Mouse (Mus musculus): ENCODE results near the gene Nol3.

DNA sequence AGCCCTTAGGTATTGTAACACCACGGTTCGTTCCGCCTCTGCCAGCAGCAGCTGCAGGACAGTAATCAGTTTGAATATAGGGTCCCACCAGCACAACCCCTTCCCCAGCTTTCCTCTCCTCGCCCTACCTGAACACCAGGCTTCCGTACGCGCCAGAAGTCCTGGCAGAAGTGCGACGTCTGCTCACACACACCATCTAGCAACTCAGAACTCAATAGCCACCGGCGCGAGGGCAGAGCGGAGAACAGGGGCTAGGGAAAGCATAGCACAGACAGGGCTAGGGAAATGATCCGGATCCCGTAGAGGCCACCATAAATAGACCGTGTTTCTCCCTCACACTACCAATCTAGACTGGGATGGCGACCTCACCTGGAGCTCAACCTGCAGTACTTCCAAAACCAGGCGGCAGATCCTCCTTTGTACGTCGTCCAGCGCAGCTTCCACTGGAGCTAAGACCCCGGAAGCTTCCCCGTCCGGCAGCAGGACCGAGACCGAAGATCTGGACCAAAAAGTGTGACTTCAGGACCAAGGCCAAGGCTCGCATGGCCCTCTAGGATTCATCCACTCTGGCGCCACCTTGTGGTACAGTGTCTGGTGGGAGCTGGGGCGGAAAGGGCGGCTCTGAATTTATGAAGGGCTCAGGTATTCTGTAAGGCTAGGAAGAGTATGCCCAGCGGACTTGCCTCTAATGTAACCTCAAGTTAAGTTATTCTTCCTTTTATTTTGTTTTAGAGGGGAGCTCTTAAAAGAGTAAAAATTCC is 14.8 kb downstream of the Nol3 start:
- TF ChIP-seq POLR2A (IDR thresholded peaks at IDR 0.05; ENCODE audit: control insufficient read depth in 1 of 2, insufficient read depth in 1 of 2, low read depth in 1 of 2, low read length in 2 of 2, poor library complexity in 1 of 2), result no peak
- no peak for TF ChIP-seq JUND (IDR thresholded peaks at IDR 0.05; ENCODE audit: low read depth, low read length)
- peak; percentile 81 to 98 (median 95) for TF ChIP-seq CTCF (IDR thresholded peaks at IDR 0.05 in 2 of 3, conservative IDR thresholded peaks at IDR 0.05 in 1 of 3; ENCODE audit: control insufficient read depth in 1 of 3, insufficient read depth in 1 of 3, low read depth in 2 of 3, low read length in 3 of 3, poor library complexity in 1 of 3, severe bottlenecking in 1 of 3)
- TF ChIP-seq EP300 (IDR thresholded peaks at IDR 0.05; ENCODE audit: low read depth in 1 of 2, low read length in 2 of 2), result 0 out of 4 replicates have a peak, but pooled peaks of 1 of the 2 experiments have one; percentile 25
- TF ChIP-seq TAL1 (IDR thresholded peaks at IDR 0.05; ENCODE audit: low read length), result no peak
- peak; percentile 97 for TF ChIP-seq SMC3 (IDR thresholded peaks at IDR 0.05; ENCODE audit: low read depth, low read length)
- TF ChIP-seq BHLHE40 (IDR thresholded peaks at IDR 0.05; ENCODE audit: borderline replicate concordance, low read depth, low read length), result peak; percentile 53; the same call in 1 of the 2 replicates
